Mouse (Mus musculus): Measurements from ENCODE around the gene Igsf9.
A peak's percentile ranks its signal among the peaks of the same experiment; 100 is the strongest.

Igsf9 gene

DNA sequence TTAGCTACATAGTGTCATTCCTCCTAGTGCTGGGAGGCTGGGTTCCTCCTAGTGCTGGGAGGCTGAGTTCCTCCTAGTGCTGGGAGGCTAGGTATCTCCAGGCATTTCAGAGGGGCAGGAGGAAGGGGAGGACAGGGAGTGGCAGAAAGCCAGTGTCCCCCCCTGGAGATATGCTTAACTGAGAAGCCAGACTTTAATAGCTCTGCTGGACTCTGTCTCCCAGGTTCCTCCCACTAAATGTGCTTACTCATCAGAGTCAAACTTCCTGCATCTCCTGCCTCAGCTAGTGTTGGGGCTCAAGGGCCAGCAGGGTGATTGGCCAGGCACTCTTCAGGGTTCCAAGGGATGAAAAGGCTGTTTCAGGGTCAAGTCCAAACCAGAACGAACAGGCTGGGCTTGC, 33.8 kb downstream of the Igsf9 start:
- DNase-seq (ENCODE audit: low read depth, low spot score) = no peak

DNA sequence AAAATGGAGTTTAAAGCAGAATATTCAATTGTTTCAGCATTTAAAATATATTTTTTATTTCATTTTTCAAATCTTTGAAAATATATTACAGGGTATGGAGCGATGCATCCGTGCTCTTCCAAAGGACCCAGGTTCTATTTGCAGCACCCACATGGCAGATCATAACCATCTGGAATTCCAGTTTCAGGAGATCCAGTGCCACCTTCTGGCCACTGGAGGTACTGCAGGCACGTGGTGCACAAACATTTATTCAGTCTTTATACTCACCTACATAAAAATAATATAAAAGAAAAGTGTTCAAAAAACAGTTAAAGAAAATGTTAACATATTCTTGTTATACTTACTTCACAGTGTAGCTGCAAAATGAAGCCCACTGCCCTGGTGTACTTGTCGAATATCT, 36.4 kb downstream of the Igsf9 start:
- no peak for DNase-seq (ENCODE audit: low read depth, low spot score)

DNA sequence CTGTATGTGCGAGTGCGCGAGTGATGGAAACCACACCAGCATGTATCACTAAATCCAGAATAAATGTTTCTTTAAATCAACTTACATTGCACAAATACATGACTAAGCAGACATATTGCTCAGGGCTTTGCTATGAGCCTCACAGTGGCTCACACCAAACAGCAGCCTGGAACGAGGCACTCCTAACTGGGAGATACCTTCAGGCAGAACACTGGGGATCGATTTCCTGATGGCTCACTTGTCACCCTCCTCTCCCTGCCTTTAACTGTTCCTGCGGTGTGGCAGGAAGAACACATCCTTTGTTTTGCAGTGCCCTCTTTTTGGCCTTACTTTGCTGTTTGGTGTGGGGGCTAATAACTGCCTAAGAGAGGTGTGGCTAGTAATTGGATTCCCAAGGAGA, 38.1 kb downstream of the Igsf9 start:
- no peak for DNase-seq (ENCODE audit: low read depth, low spot score)

DNA sequence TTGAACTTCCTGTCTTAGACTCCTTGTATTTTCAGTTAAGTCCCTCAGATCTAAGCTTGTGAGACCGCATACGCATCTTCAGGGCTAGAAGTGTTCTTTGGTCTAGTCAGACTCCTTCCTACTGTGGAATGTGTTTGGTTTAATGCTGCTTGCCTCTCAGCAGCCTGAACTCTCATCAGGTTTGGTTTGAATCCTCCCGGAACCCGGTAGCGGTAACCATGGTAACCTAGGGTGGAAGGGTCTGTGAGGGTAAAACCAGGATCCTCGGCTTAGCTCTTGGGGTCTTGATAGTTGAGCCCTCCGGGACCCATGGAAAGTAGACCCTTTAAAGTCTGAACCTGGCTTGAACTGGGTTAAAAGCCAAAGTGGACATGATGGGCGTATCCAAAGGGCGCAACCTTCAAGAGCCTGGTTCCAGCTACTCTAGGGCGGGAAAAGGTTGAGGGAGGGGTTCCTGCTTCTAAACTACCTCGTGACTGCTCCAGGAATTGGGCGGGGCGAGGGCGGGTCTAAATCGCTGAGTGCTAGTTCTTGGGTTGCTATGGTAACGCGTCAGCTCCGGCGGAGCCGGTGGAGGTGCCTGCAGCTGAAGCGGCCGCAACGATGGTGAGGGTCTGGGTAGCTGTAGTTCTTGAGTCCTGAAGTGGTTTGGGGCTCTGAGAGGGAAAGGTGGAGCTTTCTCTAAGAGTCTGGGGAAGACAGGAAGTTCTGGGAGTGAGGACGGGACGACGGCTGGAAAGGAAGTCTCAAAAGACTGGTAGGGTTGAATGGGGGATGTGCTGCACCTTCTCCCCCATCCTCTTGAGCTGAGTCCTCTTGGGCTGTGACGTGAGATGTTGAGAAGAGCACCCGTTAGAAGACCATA, 39.2 kb downstream of the Igsf9 start, which contains the start of gene Cfap45:
TSS of gene Cfap45 (plus strand) at position 226 of the 865 bp plus-strand sequence.
- DNase-seq (ENCODE audit: low read depth, low spot score) = peak; percentile 77

DNA sequence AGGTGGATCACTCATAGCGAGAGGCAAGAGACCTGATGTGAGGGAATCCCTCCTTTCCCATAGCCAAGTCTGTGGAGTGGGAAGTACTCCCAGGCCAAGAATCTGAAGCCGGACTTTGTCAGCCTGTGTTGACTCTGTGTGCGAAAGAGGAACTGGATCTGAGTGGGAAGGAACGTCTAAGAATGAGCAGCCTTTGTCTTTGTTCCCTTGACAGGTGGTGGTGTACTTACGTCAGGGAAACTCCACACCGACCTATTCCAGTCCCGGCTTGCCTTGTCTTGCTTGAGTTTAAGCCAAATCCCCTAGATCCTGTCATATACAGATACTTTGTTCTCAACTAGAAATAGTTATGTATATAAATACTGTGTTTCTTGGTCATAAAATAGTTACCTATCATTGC, 40.9 kb downstream of the Igsf9 start:
- no peak for DNase-seq (ENCODE audit: low read depth, low spot score)

DNA sequence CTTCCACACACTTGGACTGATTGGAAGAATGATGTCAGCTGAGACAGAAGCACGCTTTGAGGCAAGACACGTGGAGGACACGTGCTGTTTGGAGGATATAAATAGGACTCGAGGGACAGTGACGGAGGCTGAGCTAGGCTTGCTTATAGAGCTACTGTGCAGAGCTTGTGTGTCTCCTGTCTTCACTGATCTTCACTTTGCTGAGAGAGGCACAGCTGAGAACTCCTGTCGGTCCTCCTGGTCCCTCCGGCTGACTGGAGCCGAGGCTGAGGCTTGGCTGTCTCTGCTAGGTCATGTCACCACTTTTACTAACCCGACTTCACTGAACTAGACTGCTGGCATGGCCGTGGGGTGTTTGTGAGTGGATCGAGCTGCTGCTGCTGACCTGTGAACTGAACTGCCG, 42.1 kb downstream of the Igsf9 start:
- no peak for DNase-seq (ENCODE audit: low read depth, low spot score)

DNA sequence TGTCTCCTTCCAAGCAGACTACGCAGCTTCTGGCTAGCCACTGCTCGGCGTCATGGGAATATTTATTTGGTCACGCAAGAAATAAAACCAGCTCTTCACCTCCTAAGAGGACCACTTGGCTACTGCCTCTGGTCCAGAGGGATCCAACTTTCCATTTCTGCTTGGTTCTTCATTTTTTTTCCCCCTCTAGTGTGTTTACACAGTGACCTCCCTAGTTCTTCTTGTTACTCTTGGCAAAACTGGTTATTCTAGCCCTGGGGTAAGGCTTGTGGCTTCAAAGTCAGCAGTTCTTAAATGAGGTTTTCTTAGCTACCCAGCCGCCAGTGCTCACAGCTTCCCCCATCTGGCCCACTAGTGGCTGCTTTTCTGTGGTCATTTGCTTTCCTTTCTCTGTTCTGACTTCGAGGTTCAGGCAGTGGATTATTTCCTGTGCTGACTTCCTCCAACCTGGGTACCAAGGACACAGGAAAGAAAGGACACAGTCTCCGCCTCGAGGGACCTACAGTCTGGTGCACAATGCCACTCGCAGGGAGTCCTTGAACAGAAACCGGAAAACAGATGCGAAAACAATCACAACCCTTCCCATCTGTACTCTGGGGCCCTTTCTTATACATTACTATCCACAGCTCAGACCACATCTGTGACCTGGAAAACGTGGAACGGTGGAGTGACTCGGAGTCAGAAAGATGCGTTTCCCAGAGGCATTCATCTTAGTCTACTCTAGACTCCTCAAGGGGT, 43.6 kb downstream of the Igsf9 start:
- DNase-seq (ENCODE audit: low read depth, low spot score) = peak; percentile 64

DNA sequence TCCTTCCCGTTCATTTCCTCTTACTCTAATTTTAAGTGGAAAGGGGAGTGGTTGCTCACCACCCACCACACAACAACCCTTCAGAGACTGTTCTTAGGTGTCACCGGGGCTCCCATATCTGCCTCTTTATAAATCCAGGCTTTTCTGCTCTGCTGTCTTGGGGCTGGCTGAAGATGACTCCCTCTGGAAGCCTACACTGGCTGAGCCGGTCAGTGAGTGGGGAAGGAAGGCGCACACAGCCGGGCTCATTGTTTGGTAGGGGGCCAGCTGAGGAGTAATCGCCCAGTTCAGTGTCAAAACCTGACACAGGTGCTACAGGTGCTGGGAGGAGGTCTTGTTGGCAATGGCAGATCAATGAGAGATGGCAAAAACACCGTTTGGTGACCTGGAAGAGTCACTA, 44.4 kb downstream of the Igsf9 start:
- no peak for DNase-seq (ENCODE audit: low read depth, low spot score)

DNA sequence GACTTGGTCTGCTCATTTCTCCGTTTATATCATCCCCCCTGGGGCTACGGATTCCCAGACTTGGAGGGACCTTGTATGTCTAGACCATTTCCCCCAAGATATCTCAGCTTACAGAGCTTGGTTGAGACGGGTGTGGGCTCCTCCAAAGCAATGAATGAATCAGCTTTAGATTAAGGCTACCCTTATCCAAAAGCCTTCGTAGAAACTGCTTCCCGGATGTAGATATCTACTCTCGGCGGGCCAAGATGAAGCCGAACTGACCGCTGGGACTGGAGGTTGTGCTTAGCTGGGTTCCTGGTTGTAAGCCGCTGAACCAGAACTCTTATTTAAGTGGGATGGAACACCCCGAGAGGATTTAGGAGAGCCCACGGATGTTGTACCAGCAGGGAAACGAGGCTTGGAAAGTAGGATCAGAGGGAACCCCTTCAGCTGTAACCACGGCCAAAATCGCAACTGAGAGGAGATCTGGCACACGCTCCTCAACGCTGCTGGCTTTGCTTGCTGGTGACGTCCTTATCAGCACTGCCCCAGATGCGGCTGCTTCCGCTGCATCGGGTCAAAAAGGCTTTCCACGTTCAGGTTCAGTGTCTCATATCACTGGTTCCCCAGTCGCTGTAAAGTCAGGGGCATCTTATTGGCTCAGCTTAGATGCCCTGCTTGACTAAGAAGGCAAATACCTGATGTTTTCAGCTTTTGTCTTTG, 44.9 kb downstream of the Igsf9 start:
- DNase-seq (ENCODE audit: low read depth, low spot score) = no peak

DNA sequence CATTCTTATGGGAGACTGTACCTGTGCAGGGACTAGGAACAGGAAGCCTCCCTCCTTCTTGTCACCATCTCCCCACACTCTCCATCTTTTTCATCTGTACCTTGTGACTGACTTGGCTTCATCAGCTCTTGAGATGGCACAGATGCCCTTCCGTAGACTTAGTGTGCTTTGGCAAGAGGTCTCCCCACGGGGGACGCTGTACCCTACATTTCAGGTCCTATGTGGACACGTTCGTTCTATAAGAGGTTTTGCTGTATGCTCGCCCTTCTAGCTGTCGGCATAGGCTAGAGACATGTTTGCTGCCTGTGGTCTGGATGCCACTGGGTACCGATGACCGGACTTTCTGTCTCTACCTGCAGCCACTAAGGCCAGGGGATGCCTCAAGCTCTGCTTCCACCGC, 45.8 kb downstream of the Igsf9 start:
- no peak for DNase-seq (ENCODE audit: low read depth, low spot score)

DNA sequence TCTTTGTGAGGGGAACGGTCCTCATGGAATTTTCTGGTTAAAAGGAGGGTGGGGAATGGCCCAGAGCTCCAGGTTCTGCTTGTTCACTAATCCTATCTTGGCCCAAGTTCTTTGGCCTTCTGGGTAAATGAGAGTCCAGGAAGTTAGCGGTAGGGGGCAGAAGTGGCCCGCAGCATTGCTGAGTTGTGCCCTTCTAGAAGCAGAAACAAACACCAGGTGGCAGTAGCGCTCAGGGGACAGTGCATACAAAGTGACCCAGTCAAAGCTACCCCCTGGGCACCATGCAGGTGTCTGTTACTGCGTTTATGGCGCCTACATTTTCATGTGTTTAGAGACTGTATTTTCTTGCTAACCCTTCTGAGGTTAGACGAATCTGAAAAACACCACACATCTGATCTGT, 47.1 kb downstream of the Igsf9 start:
- peak; percentile 67 for DNase-seq (ENCODE audit: low read depth, low spot score)

DNA sequence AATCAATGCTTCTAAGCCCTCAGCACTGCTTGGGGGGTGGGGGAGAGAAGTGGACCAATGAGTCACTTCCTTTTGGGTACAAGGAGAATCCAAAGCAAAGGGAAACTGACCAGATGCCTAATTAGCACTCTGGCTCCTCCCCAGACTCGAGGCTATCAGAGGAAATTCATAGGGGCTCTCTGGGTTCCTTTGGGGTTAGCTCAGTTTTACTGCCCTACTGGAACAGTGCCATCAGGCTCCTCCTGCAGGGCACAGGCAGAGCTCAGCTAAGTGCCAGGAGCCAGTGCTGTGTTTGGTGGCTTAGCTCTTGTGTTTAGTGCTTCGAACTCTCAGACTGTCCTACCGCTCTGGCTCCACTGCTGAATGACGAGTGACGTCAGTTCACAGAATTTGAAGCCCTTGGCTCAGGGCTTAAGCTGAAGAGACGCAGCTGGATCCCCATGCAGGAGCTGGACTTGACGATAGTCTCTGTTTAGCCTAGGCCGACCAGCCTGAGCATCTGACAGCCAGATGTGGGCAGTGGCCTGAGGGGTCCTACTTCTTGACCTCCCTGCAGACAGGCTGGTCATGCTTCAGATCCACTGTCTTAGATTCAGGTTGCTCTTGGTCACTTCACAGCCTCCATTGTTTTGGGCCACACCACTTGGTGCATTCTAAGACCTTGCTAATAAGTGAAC, 49.1 kb downstream of the Igsf9 start:
- DNase-seq (ENCODE audit: low read depth, low spot score) = no peak

DNA sequence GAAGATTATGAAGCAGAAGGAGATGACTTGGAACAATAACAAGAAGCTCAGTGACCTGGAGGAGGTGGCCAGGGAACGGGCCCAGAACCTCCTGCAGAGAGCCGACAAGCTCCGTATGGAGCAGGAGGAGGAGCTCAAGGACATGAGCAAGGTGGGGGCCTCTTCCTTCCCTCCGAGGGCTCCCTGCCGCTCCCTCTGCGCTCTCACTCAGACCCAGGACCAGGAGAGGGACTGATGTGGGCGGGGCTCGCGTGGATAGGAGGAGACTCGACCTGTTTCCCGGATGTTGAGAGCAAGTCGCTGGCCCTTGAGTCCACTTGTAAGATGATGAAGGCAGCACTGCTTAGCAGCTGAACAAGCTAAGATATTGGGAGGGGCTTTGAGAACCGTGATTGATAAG, 51.0 kb downstream of the Igsf9 start:
- DNase-seq (ENCODE audit: low read depth, low spot score) = no peak

DNA sequence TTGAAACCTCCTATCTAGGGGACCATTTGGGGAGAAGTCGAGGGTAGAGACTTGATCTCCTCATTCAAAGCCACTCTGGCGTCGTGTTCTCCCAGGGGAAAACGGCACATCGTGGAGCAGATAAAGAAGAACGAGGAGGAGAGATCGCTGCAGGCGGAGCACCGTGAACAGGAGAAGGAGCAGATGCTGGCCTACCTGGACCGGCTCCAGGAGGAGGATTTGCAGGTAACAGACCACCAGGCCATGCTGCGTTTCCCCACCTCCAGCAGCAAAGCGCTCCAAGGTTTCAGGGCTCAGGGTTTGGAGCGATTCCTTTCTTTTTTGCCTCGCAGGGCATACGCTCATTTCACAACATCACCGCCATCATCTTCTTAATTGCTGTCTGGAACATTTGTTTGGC, 53.5 kb downstream of the Igsf9 start:
- no peak for DNase-seq (ENCODE audit: low read depth, low spot score)

DNA sequence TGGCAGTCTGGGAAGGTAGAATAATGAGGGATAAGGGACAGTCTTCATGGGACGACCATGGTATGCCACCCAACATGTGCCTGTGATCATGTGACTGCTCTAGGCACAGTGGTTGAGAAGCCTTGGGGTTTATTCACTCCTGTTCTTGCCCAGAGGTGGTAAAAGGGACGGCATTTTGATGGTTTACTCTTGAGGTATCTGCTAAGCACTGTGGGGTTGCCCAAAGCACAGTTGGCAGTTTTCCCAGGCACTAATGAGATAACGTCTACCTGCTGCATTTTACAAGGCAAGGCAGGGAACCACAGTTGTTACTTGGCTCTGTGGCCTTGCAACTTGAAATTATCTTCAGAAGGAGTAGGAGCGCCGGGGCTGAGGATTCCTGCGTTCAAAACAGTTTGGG, 58.2 kb downstream of the Igsf9 start:
- no peak for DNase-seq (ENCODE audit: low read depth, low spot score)

DNA sequence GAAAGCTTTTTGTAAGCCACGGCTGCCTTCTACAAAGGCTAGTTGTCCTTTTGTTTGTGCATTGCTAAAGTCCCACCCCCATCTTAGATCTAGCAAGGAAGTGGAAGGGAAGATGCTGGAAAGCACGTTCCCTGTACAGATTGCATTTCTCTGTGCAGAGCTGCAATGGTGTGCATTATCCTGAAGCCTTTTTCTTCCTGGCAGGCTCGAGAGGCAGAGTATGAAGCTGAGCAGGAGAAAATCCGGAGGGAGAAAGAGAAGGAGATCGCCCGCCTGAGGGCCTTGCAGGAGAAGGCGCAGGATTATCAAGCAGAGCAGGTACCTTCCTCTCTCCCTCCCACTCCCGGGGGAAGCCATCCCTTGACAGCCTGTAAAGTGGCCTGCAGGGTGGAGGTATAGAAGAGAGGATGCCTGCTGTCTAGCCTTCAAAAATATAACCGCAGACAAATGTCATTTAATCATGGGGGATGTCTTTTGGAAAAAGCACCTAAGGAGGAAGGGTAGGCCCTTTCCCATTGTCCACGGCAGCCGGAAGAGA, 58.8 kb downstream of the Igsf9 start:
- DNase-seq (ENCODE audit: low read depth, low spot score) = no peak

DNA sequence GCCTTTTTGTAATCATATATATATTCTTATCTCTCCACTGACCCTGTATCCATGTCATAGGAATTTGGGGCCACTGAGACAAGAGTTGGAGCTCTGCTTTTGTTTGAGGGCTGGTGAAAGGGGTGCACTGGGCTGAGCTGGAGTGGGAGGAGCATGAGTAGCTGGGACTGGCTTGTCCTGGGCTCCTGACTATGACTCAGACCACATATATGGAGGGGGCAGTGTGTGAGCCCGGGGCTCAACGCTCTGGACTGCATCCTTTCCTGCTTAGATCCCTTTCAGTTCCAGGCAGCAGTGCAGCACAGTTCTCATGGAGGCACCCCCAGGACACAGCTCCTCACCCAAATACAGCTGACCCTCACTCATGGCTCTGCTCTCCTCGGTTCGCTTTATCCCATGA, 64.5 kb downstream of the Igsf9 start:
- DNase-seq (ENCODE audit: low read depth, low spot score) = no peak
